Mouse (Mus musculus): ENCODE measurements at regions not wholly inside any gene's neighbourhood (a gene's known extent, or its start where the extent isn't known, plus 50 kb on each side); places are given as distances from the start of the nearest gene placed in this dataset.

GRCm38 (mm10) chr10:95618451-95619079 lies 54.6 kb upstream of the Nudt4 start:
- TF ChIP-seq POLR2A (IDR thresholded peaks at IDR 0.05; ENCODE audit: extremely low read depth, insufficient read depth, low read length) (no peak), CTCF (IDR thresholded peaks at IDR 0.05; ENCODE audit: extremely low read depth, insufficient read depth, low read length) (no peak)
